Mouse (Mus musculus) heart, postnatal 0 days (tissue): ENCODE results near the gene Nvl. TPM values are rescaled to one million over a fixed set of nuclear protein-coding genes. Genes with fewer than 3 reads are reported as not detected.

ENCODE experiments used
- ATAC-seq: fragments of 200-750 bp; cut with Nextera tagmentation; 2 replicates; pipeline ENCODE4 v1.8.0; 2017; ENCODE audit warnings: low read depth, moderate number of reproducible peaks, moderate library complexity; ENCODE audit not compliant: insufficient read depth
- DNase-seq: peaks from one replicate; pipeline ENCODE4 v3.0.0-alpha.2; 2016; ENCODE audit warnings: low spot score
- H3K27ac ChIP-seq: fragments of 300-500 bp; sonication (generic); 2 replicates; pipeline ENCODE4 v1.5.1; 2014; ENCODE audit warnings: low read depth, mild to moderate bottlenecking
- H3K27me3 ChIP-seq: fragments of 300-500 bp; sonication (generic); 2 replicates; pipeline ENCODE4 v1.6.1; 2014; ENCODE audit warnings: low read length, mixed read lengths; ENCODE audit not compliant: control insufficient read depth, insufficient read depth
- H3K36me3 ChIP-seq: fragments of 300-500 bp; sonication (generic); replicated peaks from 2 replicates; pipeline ENCODE4 v1.6.1; 2014; ENCODE audit warnings: low read length, mixed read lengths; ENCODE audit not compliant: control insufficient read depth, insufficient read depth
- H3K4me1 ChIP-seq: fragments of 300-500 bp; sonication (generic); 2 replicates; pipeline ENCODE4 v1.6.1; 2014; ENCODE audit warnings: antibody characterized with exemption; ENCODE audit not compliant: control insufficient read depth, insufficient read depth
- H3K4me2 ChIP-seq: fragments of 300-500 bp; sonication (generic); 2 replicates; pipeline ENCODE4 v1.6.1; 2014; ENCODE audit warnings: low read depth, mild to moderate bottlenecking, low read length, moderate library complexity
- H3K4me3 ChIP-seq: fragments of 300-500 bp; sonication (generic); 2 replicates; pipeline ENCODE4 v1.5.1; 2014; ENCODE audit warnings: low read depth, low read length
- H3K9ac ChIP-seq: fragments of 300-500 bp; sonication (generic); replicated peaks from 2 replicates; pipeline ENCODE4 v1.6.1; 2014; ENCODE audit warnings: low read depth, low read length, mixed read lengths
- H3K9me3 ChIP-seq: fragments of 300-500 bp; sonication (generic); replicated peaks from 2 replicates; pipeline ENCODE4 v1.6.1; 2016; ENCODE audit warnings: low read length; ENCODE audit not compliant: control insufficient read depth
- CTCF ChIP-seq: IDR thresholded peaks from 2 replicates; pipeline ENCODE4 v1.5.1; 2016; ENCODE audit warnings: antibody characterized with exemption, control low read depth, low read depth
- EP300 ChIP-seq: IDR thresholded peaks from 2 replicates; pipeline ENCODE4 v1.6.1; 2016; ENCODE audit warnings: antibody characterized with exemption, low read depth
- WGBS: fragments of 180-500 bp; shearing (Covaris S2); extraction: QIAGEN DNeasy Blood & Tissue Kit; methylation state at CpG from one replicate; pipeline ENCODE4 v1.1.7; 2014; 5-methylcytosine and 5-hydroxymethylcytosine counted together
- polyA plus RNA-seq: library from polyadenylated mRNA; unstranded; fragments of >200 nt; fragmentation: Nextera tagmentation; extraction: Ambion mirVana; gene quantifications from 2 replicates; pipeline ENCODE4 v1.2.1, GENCODE M21; 2015
- total RNA-seq: library from RNA; depleted of rRNA; stranded (reverse); fragments of >200 nt; gene quantifications from 2 replicates; pipeline ENCODE4 v1.2.3, GENCODE M21; 2014; ENCODE audit warnings: low replicate concordance

Gene Nvl
- total and polyA plus RNA-seq, 2 experiments from 2014 or later = 8.3 to 13.9 TPM

GRCm38 (mm10) chr1:181146187-181146586 is 2.2 kb upstream of the Nvl start:
- Histone ChIP-seq H3K9me3 (no peaks in the 10 kb centered on the region), H3K36me3 (0 out of 2 replicates have a peak, but pooled peaks cover 7% of the 10 kb centered on the region), H3K27me3 (no peaks in the 10 kb centered on the region), H3K9ac (no peak overlapping the region), H3K4me3 (no peak overlapping the region), H3K4me1 (peaks cover 7% of the 10 kb centered on the region), H3K27ac (no peak overlapping the region), H3K4me2 (no peak overlapping the region)
- DNase-seq (no peak), ATAC-seq (no peak)
- 77% methylated on average over 2 of the region's 2 CpGs for WGBS
- TF ChIP-seq EP300 (no peak), CTCF (no peak)

- H3K9me3 ChIP-seq = no peaks in the 10 kb centered on the region
- peak overlapping the region; percentile 89 for H3K27ac ChIP-seq
- 7% methylated on average over 12 of the region's 12 CpGs for WGBS
- peaks cover 7% of the 10 kb centered on the region for H3K4me1 ChIP-seq
- H3K4me2 ChIP-seq = peak overlapping the region; percentile 73
- peak overlapping the region; percentile 89 for H3K4me3 ChIP-seq
- peak overlapping the region; percentile 68 for H3K9ac ChIP-seq
- DNase-seq = no peak
- TF ChIP-seq EP300 (no peak), CTCF (no peak)
- no peak for ATAC-seq
- no peaks in the 10 kb centered on the region for H3K27me3 ChIP-seq
- H3K36me3 ChIP-seq = peaks cover 12% of the 10 kb centered on the region; the same call in 1 of the 2 replicates
Measured at GRCm38 (mm10) chr1:181144966-181145365, 962 bp upstream of the Nvl start.

- WGBS = under 1% methylated on average over 12 of the region's 12 CpGs
- H3K4me3 ChIP-seq = peak overlapping the region; percentile 89
- H3K4me2 ChIP-seq = peak overlapping the region; percentile 70
- H3K9ac ChIP-seq = peak overlapping the region; percentile 68
- peaks cover 7% of the 10 kb centered on the region for H3K4me1 ChIP-seq
- no peaks in the 10 kb centered on the region for H3K27me3 ChIP-seq
- no peak for DNase-seq
- TF ChIP-seq EP300 (no peak), CTCF (no peak)
- no peaks in the 10 kb centered on the region for H3K9me3 ChIP-seq
- peak overlapping the region; percentile 89 for H3K27ac ChIP-seq
- H3K36me3 ChIP-seq = peaks cover 24% of the 10 kb centered on the region; the same call in 1 of the 2 replicates
- peak; percentile 7; the same call in 1 of the 2 replicates for ATAC-seq
Measured at GRCm38 (mm10) chr1:181143609-181143949, 425 bp downstream of the Nvl start.

GRCm38 (mm10) chr1:181138730-181139129 is 5.3 kb downstream of the Nvl start:
- H3K36me3 ChIP-seq = peaks cover 58% of the 10 kb centered on the region
- no peaks in the 10 kb centered on the region for H3K9me3 ChIP-seq
- TF ChIP-seq EP300 = no peak
- TF ChIP-seq CTCF = no peak
- H3K4me3 ChIP-seq = no peak overlapping the region
- no peaks in the 10 kb centered on the region for H3K4me1 ChIP-seq
- no peak for ATAC-seq
- no peaks in the 10 kb centered on the region for H3K27me3 ChIP-seq
- 89% methylated on average over 7 of the region's 7 CpGs for WGBS
- H3K27ac ChIP-seq = no peak overlapping the region
- no peak for DNase-seq
- H3K9ac ChIP-seq = no peak overlapping the region
- no peak overlapping the region for H3K4me2 ChIP-seq

- Histone ChIP-seq H3K4me2 (no peak overlapping the region), H3K4me1 (no peaks in the 10 kb centered on the region), H3K27me3 (no peaks in the 10 kb centered on the region), H3K4me3 (no peak overlapping the region), H3K9me3 (no peaks in the 10 kb centered on the region), H3K9ac (no peak overlapping the region), H3K27ac (no peak overlapping the region), H3K36me3 (peaks cover 77% of the 10 kb centered on the region)
- no peak for ATAC-seq
- TF ChIP-seq CTCF (no peak), EP300 (no peak)
- WGBS = 89% methylated on average over 6 of the region's 6 CpGs
- DNase-seq = no peak
Measured at GRCm38 (mm10) chr1:181131915-181132314, 12.1 kb downstream of the Nvl start.

- H3K9ac ChIP-seq = no peak overlapping the region
- H3K27me3 ChIP-seq = no peaks in the 10 kb centered on the region
- ATAC-seq (no peak), DNase-seq (no peak)
- H3K4me1 ChIP-seq = no peaks in the 10 kb centered on the region
- WGBS = 89% methylated on average over 9 of the region's 9 CpGs
- peaks cover 72% of the 10 kb centered on the region for H3K36me3 ChIP-seq
- no peak overlapping the region for H3K4me2 ChIP-seq
- no peak overlapping the region for H3K4me3 ChIP-seq
- H3K9me3 ChIP-seq = no peaks in the 10 kb centered on the region
- H3K27ac ChIP-seq = no peak overlapping the region
- no peak for TF ChIP-seq CTCF
Measured at GRCm38 (mm10) chr1:181126766-181127165, 17.2 kb downstream of the Nvl start.
